Mouse (Mus musculus) left cerebral cortex, postnatal 10 days (tissue): ENCODE data around the gene Zfp318. TPM values are rescaled to one million over a fixed set of nuclear protein-coding genes. Genes with fewer than 3 reads are reported as not detected.

Experiments used
- DNase-seq, 2 experiments: peaks; one replicate each; pipeline ENCODE4 v3.0.0; 2021 to 2022; ENCODE audit warnings: low spot score in 2 of 2, mixed read lengths in 1 of 2; ENCODE audit errors: extremely low spot score in 1 of 2
- intact Hi-C: fragments of 180-260 bp; cut with DNase I; formaldehyde crosslinking; loops from one replicate; pipeline ENCODE4 v1.15.1; 2025
- total RNA-seq, 2 experiments: library from RNA; stranded (reverse); gene quantifications; 2 replicates each; pipeline ENCODE4 v1.2.3; 2021

Gene Zfp318
- 10 to 100 TPM; 78.2 to 79.2 TPM for total RNA-seq

- peak; percentile 95 to 98 for DNase-seq
- intact Hi-C loops, result loop anchor here (5.0 kb wide), 1 partner anchor 116 kb away; no protein-coding TSS in a partner anchor
Observed at GRCm38 (mm10) chr17:46383294-46384060, at the start of gene Zfp318. Gene Zfp318, plus strand, starts transcription at chr17:46383731.

GRCm38 (mm10) chr17:46336475-46336874 is 47.1 kb upstream of the Zfp318 start:
- DNase-seq, result no peak
- intact Hi-C loops, result no loop called here

GRCm38 (mm10) chr17:46341208-46341607 is 42.3 kb upstream of the Zfp318 start:
- no peak for DNase-seq
- intact Hi-C loops, result no loop called here

- intact Hi-C loops, result no loop called here
Observed at GRCm38 (mm10) chr17:46351026-46351700, 32.4 kb upstream of the Zfp318 start.

GRCm38 (mm10) chr17:46371783-46372182 is 11.7 kb upstream of the Zfp318 start:
- no peak for DNase-seq
- intact Hi-C loops, result loop anchor here (2.0 kb wide), 1 partner anchor 37 kb away; no protein-coding TSS in a partner anchor

More at GRCm38 (mm10) chr17:46351026-46351700, 32.4 kb upstream of the Zfp318 start:
- DNase-seq, result no peak

GRCm38 (mm10) chr17:46378564-46378963 is 5.0 kb upstream of the Zfp318 start:
- intact Hi-C loops, result no loop called here
- DNase-seq, result no peak

GRCm38 (mm10) chr17:46384061-46384801 is 700 bp downstream of the Zfp318 start:
- intact Hi-C loops, result loop anchor here (5.0 kb wide), 1 partner anchor 117 kb away; no protein-coding TSS in a partner anchor
- peak in 1 of 2 experiments; percentile 49 for DNase-seq

GRCm38 (mm10) chr17:46388200-46388599 is 4.7 kb downstream of the Zfp318 start:
- no peak for DNase-seq
- intact Hi-C loops, result no loop called here

GRCm38 (mm10) chr17:46393012-46393411 is 9.5 kb downstream of the Zfp318 start:
- intact Hi-C loops, result no loop called here

GRCm38 (mm10) chr17:46394631-46395030 is 11.1 kb downstream of the Zfp318 start:
- intact Hi-C loops, result no loop called here
- no peak for DNase-seq

More at GRCm38 (mm10) chr17:46393012-46393411, 9.5 kb downstream of the Zfp318 start:
- DNase-seq, result no peak

GRCm38 (mm10) chr17:46408478-46408877 is 24.9 kb downstream of the Zfp318 start:
- DNase-seq, result no peak
- intact Hi-C loops, result no loop called here

- intact Hi-C loops, result no loop called here
- no peak for DNase-seq
Observed at GRCm38 (mm10) chr17:46418628-46419027, 35.1 kb downstream of the Zfp318 start.

- DNase-seq, result no peak
- intact Hi-C loops, result no loop called here
Observed at GRCm38 (mm10) chr17:46419717-46420116, 36.2 kb downstream of the Zfp318 start.

- no peak for DNase-seq
- intact Hi-C loops, result no loop called here
Observed at GRCm38 (mm10) chr17:46426496-46426895, 43.0 kb downstream of the Zfp318 start.

- intact Hi-C loops, result no loop called here
- no peak for DNase-seq
Observed at GRCm38 (mm10) chr17:46428761-46429414, 45.4 kb downstream of the Zfp318 start, which contains the start of gene Crip3. Gene Crip3, plus strand, starts transcription at chr17:46428926.

- intact Hi-C loops, result no loop called here
- no peak for DNase-seq
Observed at GRCm38 (mm10) chr17:46433627-46434026, 50.1 kb downstream of the Zfp318 start.

GRCm38 (mm10) chr17:46436672-46437366 is 53.3 kb downstream of the Zfp318 start:
- intact Hi-C loops, result no loop called here
- DNase-seq, result no peak

- intact Hi-C loops, result no loop called here
- DNase-seq, result no peak
Observed at GRCm38 (mm10) chr17:46438298-46438873, 54.9 kb downstream of the Zfp318 start, which contains the start of gene Slc22a7. Gene Slc22a7, minus strand, starts transcription at chr17:46438457.
